Mouse (Mus musculus) stomach, postnatal 0 days (tissue): ENCODE measurements around the gene Irgq. TPM values are rescaled to one million over a fixed set of nuclear protein-coding genes. Genes with fewer than 3 reads are reported as not detected.

ENCODE experiments used
- ATAC-seq: fragments of 200-750 bp; cut with Nextera tagmentation; 2 replicates; pipeline ENCODE4 v1.8.0; 2017; ENCODE audit not compliant: low FRiP score, low TSS enrichment
- DNase-seq: peaks from one replicate; pipeline ENCODE4 v3.0.0-alpha.2; 2016; ENCODE audit warnings: low spot score
- H3K27ac ChIP-seq: fragments of 300-500 bp; sonication (generic); replicated peaks from 2 replicates; pipeline ENCODE4 v1.5.1; 2014; ENCODE audit warnings: mild to moderate bottlenecking, control low read depth
- H3K27me3 ChIP-seq: fragments of 300-500 bp; sonication (generic); 2 replicates; pipeline ENCODE4 v1.6.1; 2014; ENCODE audit warnings: low read length; ENCODE audit not compliant: control insufficient read depth, insufficient read depth
- H3K36me3 ChIP-seq: fragments of 300-500 bp; sonication (generic); 2 replicates; pipeline ENCODE4 v1.6.1; 2014; ENCODE audit warnings: low read length, mixed read lengths; ENCODE audit not compliant: control insufficient read depth, insufficient read depth
- H3K4me1 ChIP-seq: fragments of 300-500 bp; sonication (generic); replicated peaks from 2 replicates; pipeline ENCODE4 v1.6.1; 2014; ENCODE audit warnings: antibody characterized with exemption; ENCODE audit not compliant: control insufficient read depth, insufficient read depth
- H3K4me2 ChIP-seq: fragments of 300-500 bp; sonication (generic); replicated peaks from 2 replicates; pipeline ENCODE4 v1.6.1; 2014; ENCODE audit warnings: low read depth, mild to moderate bottlenecking, control low read depth, moderate library complexity
- H3K4me3 ChIP-seq: fragments of 300-500 bp; sonication (generic); 2 replicates; pipeline ENCODE4 v1.5.1; 2014; ENCODE audit warnings: low read depth, low read length, control low read depth
- H3K9ac ChIP-seq: fragments of 300-500 bp; sonication (generic); 2 replicates; pipeline ENCODE4 v1.6.1; 2014; ENCODE audit warnings: mild to moderate bottlenecking, low read length, control low read depth, mixed read lengths
- H3K9me3 ChIP-seq: fragments of 300-500 bp; sonication (generic); 2 replicates; pipeline ENCODE4 v1.6.1; 2016; ENCODE audit warnings: low read length; ENCODE audit not compliant: control insufficient read depth
- CTCF ChIP-seq: IDR thresholded peaks from 2 replicates; pipeline ENCODE4 v1.5.1; 2016; ENCODE audit warnings: antibody characterized with exemption, low read depth, mild to moderate bottlenecking, moderate library complexity
- EP300 ChIP-seq: optimal IDR thresholded peaks from 2 replicates; pipeline ENCODE3; 2016; ENCODE audit warnings: antibody characterized with exemption
- WGBS: fragments of 180-500 bp; shearing (Covaris S2); extraction: QIAGEN DNeasy Blood & Tissue Kit; methylation state at CpG from one replicate; pipeline ENCODE4 v1.1.7; 2014; 5-methylcytosine and 5-hydroxymethylcytosine counted together
- polyA plus RNA-seq: library from polyadenylated mRNA; unstranded; fragments of >200 nt; fragmentation: Nextera tagmentation; extraction: Ambion mirVana; gene quantifications from 2 replicates; pipeline ENCODE4 v1.2.1, GENCODE M21; 2015

Gene Irgq
- polyA plus RNA-seq, 1 experiment from 2014 or later = 4.3 TPM

- Histone ChIP-seq H3K9me3 (no peaks in the 10 kb centered on the region), H3K36me3 (peaks cover 8% of the 10 kb centered on the region), H3K9ac (no peak overlapping the region), H3K27ac (no peak overlapping the region), H3K4me3 (no peak overlapping the region), H3K27me3 (no peaks in the 10 kb centered on the region), H3K4me1 (no peaks in the 10 kb centered on the region), H3K4me2 (no peak overlapping the region)
- no peak for DNase-seq
- TF ChIP-seq EP300 (no peak), CTCF (no peak)
- ATAC-seq = no peak
- 91% methylated on average over 11 of the region's 11 CpGs for WGBS
Observed at GRCm38 (mm10) chr7:24528861-24529260, 1.6 kb upstream of the Irgq start.

GRCm38 (mm10) chr7:24529580-24529979, 909 bp upstream of the Irgq start:
- H3K4me1 ChIP-seq = no peaks in the 10 kb centered on the region
- H3K9ac ChIP-seq = peak overlapping the region; percentile 69
- no peaks in the 10 kb centered on the region for H3K9me3 ChIP-seq
- WGBS = 47% methylated on average over 11 of the region's 11 CpGs
- H3K4me2 ChIP-seq = peak overlapping the region; percentile 55
- peaks cover 12% of the 10 kb centered on the region for H3K36me3 ChIP-seq
- DNase-seq (peak; percentile 36), ATAC-seq (no peak)
- TF ChIP-seq EP300 (no peak), CTCF (no peak)
- H3K4me3 ChIP-seq = peak overlapping the region; percentile 60
- no peaks in the 10 kb centered on the region for H3K27me3 ChIP-seq
- H3K27ac ChIP-seq = peak overlapping the region; percentile 93; the same call in 1 of the 2 replicates

- Histone ChIP-seq H3K27me3 (no peaks in the 10 kb centered on the region), H3K4me2 (peak overlapping the region; percentile 96), H3K36me3 (peaks cover 12% of the 10 kb centered on the region), H3K4me1 (no peaks in the 10 kb centered on the region), H3K27ac (peak overlapping the region; percentile 94), H3K4me3 (peak overlapping the region; percentile 60), H3K9me3 (no peaks in the 10 kb centered on the region), H3K9ac (peak overlapping the region; percentile 80)
- peak; percentile 68 for ATAC-seq
- DNase-seq = peak; percentile 85
- TF ChIP-seq CTCF = peak; percentile 94
- no peak for TF ChIP-seq EP300
- 1% methylated on average over 43 of the region's 43 CpGs for WGBS
Observed at GRCm38 (mm10) chr7:24531211-24531971, 902 bp downstream of the Irgq start.

- Histone ChIP-seq H3K4me3 (no peak overlapping the region), H3K27me3 (no peaks in the 10 kb centered on the region), H3K9me3 (no peaks in the 10 kb centered on the region), H3K4me1 (no peaks in the 10 kb centered on the region), H3K9ac (no peak overlapping the region), H3K36me3 (peaks cover 12% of the 10 kb centered on the region), H3K27ac (no peak overlapping the region), H3K4me2 (no peak overlapping the region)
- no peak for ATAC-seq
- WGBS = 84% methylated on average over 28 of the region's 28 CpGs
- no peak for DNase-seq
- TF ChIP-seq EP300 (no peak), CTCF (no peak; the same call in 1 of the 2 replicates)
Observed at GRCm38 (mm10) chr7:24533031-24533571, 2.6 kb downstream of the Irgq start.

DNA sequence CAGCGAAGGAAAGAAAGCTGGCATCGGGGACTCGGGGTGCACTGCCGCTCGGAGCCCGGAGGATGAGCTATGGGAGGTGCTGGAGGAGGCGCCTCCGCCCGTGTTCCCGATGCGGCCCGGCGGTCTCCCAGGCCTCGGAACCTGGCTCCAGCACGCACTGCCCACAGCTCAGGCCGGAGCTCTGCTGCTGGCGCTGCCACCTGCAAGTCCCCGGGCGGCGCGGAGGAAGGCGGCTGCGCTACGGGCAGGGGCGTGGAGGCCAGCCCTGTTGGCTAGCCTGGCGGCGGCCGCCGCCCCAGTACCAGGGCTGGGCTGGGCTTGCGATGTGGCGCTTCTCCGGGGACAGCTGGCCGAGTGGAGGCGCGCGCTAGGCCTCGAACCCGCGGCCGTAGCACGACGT, 3.3 kb downstream of the Irgq start:
- TF ChIP-seq EP300 (no peak), CTCF (no peak)
- DNase-seq (no peak), ATAC-seq (no peak)
- H3K4me3 ChIP-seq = no peak overlapping the region
- H3K4me1 ChIP-seq = no peaks in the 10 kb centered on the region
- WGBS = 63% methylated on average over 33 of the region's 42 CpGs
- no peaks in the 10 kb centered on the region for H3K27me3 ChIP-seq
- no peak overlapping the region; the same call in 1 of the 2 replicates for H3K9ac ChIP-seq
- peaks cover 12% of the 10 kb centered on the region for H3K36me3 ChIP-seq
- no peak overlapping the region for H3K27ac ChIP-seq
- no peaks in the 10 kb centered on the region for H3K9me3 ChIP-seq
- no peak overlapping the region for H3K4me2 ChIP-seq

- Histone ChIP-seq H3K9ac (no peak overlapping the region), H3K27ac (no peak overlapping the region), H3K9me3 (no peaks in the 10 kb centered on the region), H3K4me3 (no peak overlapping the region), H3K4me1 (no peaks in the 10 kb centered on the region), H3K4me2 (no peak overlapping the region), H3K36me3 (peaks cover 12% of the 10 kb centered on the region), H3K27me3 (no peaks in the 10 kb centered on the region)
- ATAC-seq = no peak
- TF ChIP-seq EP300 (no peak), CTCF (no peak)
- WGBS = 58% methylated on average over 18 of the region's 19 CpGs
- DNase-seq = no peak
Observed at GRCm38 (mm10) chr7:24534301-24534700, 3.8 kb downstream of the Irgq start.
